21 mouse cellular contexts compared by ENCODE assay signal in genomic region chr2:178153601-178154000, GRCm38 (mm10). TPM values are rescaled to one million over a fixed set of nuclear protein-coding genes. Genes with fewer than 3 reads are reported as not detected.
DNase-seq lines count a peak whose midpoint lies in the region; ATAC-seq and TF ChIP-seq lines count a peak whose summit lies in the region.
"Had no signal": no experiment of that assay in that cellular context is flagged by ENCODE, and none has a peak within 500 bp of the region (broad histone marks: within the 10 kb centered on the region; RNA-seq: fewer than 3 reads in every experiment).

No protein-coding gene starts in this region.

- H3K36me3 ChIP-seq in hindbrain, embryonic 13.5 days = no peaks in the 10 kb centered on the region
- H3K36me3 ChIP-seq in hindbrain, embryonic 11.5 days (ENCODE audit: control insufficient read depth, insufficient read depth, low read length) = no peaks in the 10 kb centered on the region
- H3K36me3 ChIP-seq in hindbrain, embryonic 14.5 days (replicated peaks; ENCODE audit: control insufficient read depth, insufficient read depth) = no peaks in the 10 kb centered on the region
- 0 out of 2 replicates have a peak, but pooled peaks cover 6% of the 10 kb centered on the region for H3K36me3 ChIP-seq in midbrain, postnatal 0 days (ENCODE audit: insufficient read depth, low read length)
- H3K36me3 ChIP-seq: G1E; heart, embryonic 10.5 days; liver, embryonic 13.5 days; lung, embryonic 15.5 days had no signal

- peak; percentile 55 for DNase-seq in adrenal gland, adult 2 months
- no peak for DNase-seq in adrenal gland, postnatal 4 days (ENCODE audit: low spot score in 2 of 2)
- no peak for DNase-seq in hindbrain, embryonic 11.5 days (ENCODE audit: low spot score)
- DNase-seq in hindbrain, embryonic 14.5 days (ENCODE audit: low spot score) = no peak
- no peak for DNase-seq in midbrain, postnatal 0 days (ENCODE audit: low spot score)
- DNase-seq in cerebellum, adult 9-11 months = no peak
- no peak for DNase-seq in cerebellum, adult 18-20 months
- DNase-seq: cerebellum, postnatal 10 days; gastrocnemius, postnatal 36 days; heart, postnatal 10 days; liver, embryonic 13.5 days; right cerebral cortex, postnatal 4 days; thymus, postnatal 14 days had no signal

- H3K4me2 ChIP-seq in hindbrain, embryonic 13.5 days = no peak overlapping the region
- no peak overlapping the region for H3K4me2 ChIP-seq in hindbrain, embryonic 11.5 days (replicated peaks; ENCODE audit: low read depth, low read length)
- H3K4me2 ChIP-seq in hindbrain, embryonic 14.5 days (replicated peaks) = no peak overlapping the region
- no peak overlapping the region for H3K4me2 ChIP-seq in midbrain, postnatal 0 days (ENCODE audit: low read depth, low read length, poor library complexity, severe bottlenecking)
- H3K4me2 ChIP-seq: liver, embryonic 13.5 days; lung, embryonic 15.5 days had no signal

- H3K27me3 ChIP-seq in hindbrain, embryonic 13.5 days = no peaks in the 10 kb centered on the region
- no peaks in the 10 kb centered on the region for H3K27me3 ChIP-seq in hindbrain, embryonic 11.5 days (ENCODE audit: control insufficient read depth, insufficient read depth, low read length)
- no peaks in the 10 kb centered on the region for H3K27me3 ChIP-seq in hindbrain, embryonic 14.5 days (ENCODE audit: control insufficient read depth, insufficient read depth, low read length)
- no peaks in the 10 kb centered on the region for H3K27me3 ChIP-seq in midbrain, postnatal 0 days (ENCODE audit: insufficient read depth, low read length)
- H3K27me3 ChIP-seq: liver, embryonic 13.5 days; lung, embryonic 15.5 days had no signal

- H3K9me3 ChIP-seq in hindbrain, embryonic 13.5 days = no peaks in the 10 kb centered on the region
- no peaks in the 10 kb centered on the region for H3K9me3 ChIP-seq in hindbrain, embryonic 11.5 days (ENCODE audit: control insufficient read depth, low read length)
- no peaks in the 10 kb centered on the region for H3K9me3 ChIP-seq in hindbrain, embryonic 14.5 days (ENCODE audit: control insufficient read depth, low read length)
- H3K9me3 ChIP-seq in midbrain, postnatal 0 days (ENCODE audit: low read length) = no peaks in the 10 kb centered on the region
- H3K9me3 ChIP-seq: heart, embryonic 10.5 days; liver, embryonic 13.5 days; lung, embryonic 15.5 days had no signal

- peak overlapping the region; percentile 39; the same call in 1 of the 2 replicates for H3K9ac ChIP-seq in hindbrain, embryonic 13.5 days
- no peak overlapping the region for H3K9ac ChIP-seq in hindbrain, embryonic 11.5 days (ENCODE audit: low read depth, low read length)
- peak overlapping the region; percentile 14; the same call in 1 of the 2 replicates for H3K9ac ChIP-seq in hindbrain, embryonic 14.5 days
- H3K9ac ChIP-seq in midbrain, postnatal 0 days (replicated peaks; ENCODE audit: low read length, poor library complexity, severe bottlenecking) = no peak overlapping the region
- H3K9ac ChIP-seq: liver, embryonic 13.5 days; lung, embryonic 15.5 days had no signal

- peaks cover 44% of the 10 kb centered on the region for H3K4me1 ChIP-seq in hindbrain, embryonic 13.5 days (replicated peaks)
- no peaks in the 10 kb centered on the region for H3K4me1 ChIP-seq in hindbrain, embryonic 11.5 days (replicated peaks; ENCODE audit: control insufficient read depth, insufficient read depth, low read length)
- peaks cover 18% of the 10 kb centered on the region for H3K4me1 ChIP-seq in hindbrain, embryonic 14.5 days (replicated peaks; ENCODE audit: control insufficient read depth, insufficient read depth, low read length)
- peaks cover 9% of the 10 kb centered on the region; the same call in 1 of the 2 replicates for H3K4me1 ChIP-seq in midbrain, postnatal 0 days (ENCODE audit: insufficient read depth, low read length)
- H3K4me1 ChIP-seq: liver, embryonic 13.5 days; lung, embryonic 15.5 days had no signal

- ATAC-seq in hindbrain, embryonic 13.5 days (ENCODE audit: low FRiP score) = no peak
- no peak for ATAC-seq in hindbrain, embryonic 11.5 days (ENCODE audit: low FRiP score)
- ATAC-seq in hindbrain, embryonic 14.5 days (ENCODE audit: low FRiP score) = no peak
- ATAC-seq in midbrain, postnatal 0 days (ENCODE audit: low FRiP score) = no peak
- ATAC-seq: CD4-positive, CD25-positive, alpha-beta regulatory T cell, adult 4 months; inflammation-experienced regulatory T-cells, adult 6 months had no signal

- WGBS in hindbrain, embryonic 13.5 days = 90% methylated on average over 2 of the region's 2 CpGs
- 89% methylated on average over 2 of the region's 2 CpGs for WGBS in hindbrain, embryonic 11.5 days
- 79% methylated on average over 2 of the region's 2 CpGs for WGBS in hindbrain, embryonic 14.5 days
- WGBS in midbrain, postnatal 0 days = 75% methylated on average over 2 of the region's 2 CpGs

- H3K27ac ChIP-seq in hindbrain, embryonic 13.5 days = peak overlapping the region; percentile 85
- H3K27ac ChIP-seq in hindbrain, embryonic 11.5 days (ENCODE audit: low read depth, low read length) = no peak overlapping the region
- peak overlapping the region; percentile 79 for H3K27ac ChIP-seq in hindbrain, embryonic 14.5 days
- H3K27ac ChIP-seq in midbrain, postnatal 0 days (ENCODE audit: low read depth, low read length) = peak overlapping the region; percentile 75; the same call in 1 of the 2 replicates
- H3K27ac ChIP-seq: heart, embryonic 10.5 days; liver, embryonic 13.5 days; lung, embryonic 15.5 days; macrophage had no signal

- no peak overlapping the region for H3K4me3 ChIP-seq in hindbrain, embryonic 13.5 days
- H3K4me3 ChIP-seq in hindbrain, embryonic 11.5 days (ENCODE audit: low read depth, low read length) = no peak overlapping the region
- no peak overlapping the region for H3K4me3 ChIP-seq in hindbrain, embryonic 14.5 days (replicated peaks; ENCODE audit: low read length)
- H3K4me3 ChIP-seq in midbrain, postnatal 0 days (ENCODE audit: low read depth, low read length) = no peak overlapping the region
- H3K4me3 ChIP-seq: erythroblast, embryonic 14.5 days; heart, embryonic 10.5 days; liver, embryonic 13.5 days; lung, embryonic 15.5 days had no signal

- no peak for TF ChIP-seq CTCF in midbrain, postnatal 0 days (IDR thresholded peaks at IDR 0.05)

RNA-seq across cellular contexts. Expression of gene Phactr3, which starts 34.8 kb away (rescaled TPM):
- total RNA-seq in adrenal gland, adult 2 months (2021) = 1 to 10 TPM in 1 of 2 experiments, under 1 TPM in 1; 0.98 to 1.3 TPM
- polyA plus RNA-seq in adrenal gland, adult 2 months (2012; rRNA removed) = 0.59 and 0.67 TPM in 2 replicates
- total RNA-seq in adrenal gland, postnatal 4 days (2021) = 1 to 10 TPM; 7.3 to 8.2 TPM
- polyA plus RNA-seq in hindbrain, embryonic 13.5 days (2015; fragmentation: Nextera tagmentation; extraction: Ambion mirVana) = 39.9 and 42.1 TPM in 2 replicates
- 11.9 and 14.5 TPM in 2 replicates for polyA plus RNA-seq in hindbrain, embryonic 11.5 days (2014; fragmentation: Nextera tagmentation; extraction: Ambion mirVana)
- 56.9 and 64.2 TPM in 2 replicates for polyA plus RNA-seq in hindbrain, embryonic 14.5 days (2014; fragmentation: Nextera tagmentation; extraction: Ambion mirVana)
- total RNA-seq in midbrain, postnatal 0 days (2014; rRNA removed) = 105 and 130 TPM in 2 replicates
- 94.2 and 96.5 TPM in 2 replicates for polyA plus RNA-seq in midbrain, postnatal 0 days (2015; fragmentation: Nextera tagmentation; extraction: Ambion mirVana)
- total RNA-seq: gastrocnemius, postnatal 36 days had no signal
- polyA plus RNA-seq: erythroblast, embryonic 14.5 days; G1E; macrophage had no signal

Comparison
In these comparisons a context has a peak if more than half of its experiments do, and no peak if none do; other contexts are left out.
1. H3K9ac ChIP-seq: peak in hindbrain, embryonic 13.5 days (single experiment) and hindbrain, embryonic 14.5 days (single experiment); none in hindbrain, embryonic 11.5 days (single experiment) and midbrain, postnatal 0 days (single experiment).